Mouse (Mus musculus): ENCODE results near the gene Siah1b. TPM values are rescaled to one million over a fixed set of nuclear protein-coding genes. Genes with fewer than 3 reads are reported as not detected.

Gene Siah1b
- total RNA-seq, 4 experiments from 2014 or later: 7.2 to 10.2 (median 8.3) TPM

- DNase-seq: no peak
Observed at GRCm38 (mm10) chrX:164032526-164032925, 43.8 kb downstream of the Siah1b start.

- DNase-seq: peak; percentile 93
Observed at GRCm38 (mm10) chrX:164027607-164028289, 48.5 kb downstream of the Siah1b start, which contains the start of gene Car5b. Gene Car5b (minus strand): TSS chrX:164027997.

Other genes starting within 250 kb of the Siah1b start
- gene Ap1s2, start 167.5 kb downstream of the Siah1b start, total RNA-seq (2022): 10 to 100 TPM; 13.3 to 16.3 (median 15.5) TPM
- gene Zrsr2, start 117.8 kb downstream of the Siah1b start, total RNA-seq (2022): 10 to 100 TPM; 19.7 to 34.1 (median 32.8) TPM
- gene Car5b, start 48.5 kb downstream of the Siah1b start, total RNA-seq (2022): 10 to 100 TPM; 10.1 to 21.4 (median 16.1) TPM
- not detected for gene Cltrn, start 12.3 kb upstream of the Siah1b start, total RNA-seq (2022)
- gene Ace2, start 62.8 kb upstream of the Siah1b start, total RNA-seq (2022): 1 to 10 TPM; 2.1 to 5.4 (median 3.6) TPM
- gene Bmx, start 181.7 kb upstream of the Siah1b start, total RNA-seq (2022): under 1 TPM; 0.10 to 0.56 (median 0.36) TPM
- 10 to 100 TPM in 1 of 4 experiments, 1 to 10 TPM in 3; 4.8 to 11.3 (median 6.8) TPM for gene Pir, start 192.9 kb upstream of the Siah1b start, total RNA-seq (2022)